Mouse (Mus musculus) retina, embryonic 14.5 days (tissue): ENCODE measurements around the gene Krt27.

ENCODE experiments used
- DNase-seq: peaks from one replicate; pipeline ENCODE4 v3.0.0-alpha.2; 2015; ENCODE audit warnings: low spot score

The Krt27 gene

GRCm38 (mm10) chr11:99329655-99330054 lies 21.2 kb downstream of the Krt27 start:
- DNase-seq, result no peak

DNA sequence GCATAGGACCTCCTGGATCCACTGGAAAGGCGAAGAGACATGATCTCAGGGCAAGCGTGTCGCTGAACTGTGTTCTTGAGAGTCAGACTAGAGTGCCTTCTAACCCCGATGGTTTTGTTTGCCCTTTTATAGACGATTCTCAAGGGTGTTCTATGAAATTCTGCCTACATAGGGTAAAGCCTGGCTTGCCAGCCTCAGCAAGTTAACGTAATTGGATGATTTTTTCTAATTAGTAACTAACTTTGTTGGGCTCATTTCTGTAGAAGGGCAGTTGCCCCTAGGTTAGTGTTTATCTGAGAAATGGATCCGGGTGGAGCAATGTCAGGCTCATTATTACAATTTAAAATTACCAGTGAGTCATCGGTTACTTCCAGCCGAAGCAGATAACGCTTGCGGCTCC lies 28.1 kb downstream of the Krt27 start, which contains the start of gene Krt25:
Gene Krt25, minus strand, starts transcription at position 101 of the 400 bp plus-strand sequence.
- DNase-seq, result no peak

GRCm38 (mm10) chr11:99321094-99321493 lies 29.8 kb downstream of the Krt27 start:
- no peak for DNase-seq

DNA sequence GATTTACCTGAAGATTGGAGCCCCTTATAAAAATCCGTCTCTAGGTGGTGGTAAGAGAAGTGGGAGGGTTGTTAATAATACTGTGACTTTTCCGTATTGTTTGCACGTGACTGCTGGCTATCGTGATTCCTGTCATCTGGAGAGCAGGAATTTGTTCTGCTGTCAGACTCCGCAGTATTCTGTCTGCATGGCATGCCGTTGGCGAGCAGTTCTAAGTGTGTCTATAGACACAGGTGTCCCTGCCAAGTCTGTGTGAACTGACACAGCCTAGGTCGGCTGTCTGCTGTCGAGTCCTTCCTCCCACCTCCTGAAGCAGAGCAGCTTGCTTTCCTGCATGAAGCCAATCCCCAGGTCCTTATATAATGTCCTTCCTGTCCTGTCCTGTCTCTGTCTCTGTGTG lies 31.8 kb downstream of the Krt27 start:
- no peak for DNase-seq

DNA sequence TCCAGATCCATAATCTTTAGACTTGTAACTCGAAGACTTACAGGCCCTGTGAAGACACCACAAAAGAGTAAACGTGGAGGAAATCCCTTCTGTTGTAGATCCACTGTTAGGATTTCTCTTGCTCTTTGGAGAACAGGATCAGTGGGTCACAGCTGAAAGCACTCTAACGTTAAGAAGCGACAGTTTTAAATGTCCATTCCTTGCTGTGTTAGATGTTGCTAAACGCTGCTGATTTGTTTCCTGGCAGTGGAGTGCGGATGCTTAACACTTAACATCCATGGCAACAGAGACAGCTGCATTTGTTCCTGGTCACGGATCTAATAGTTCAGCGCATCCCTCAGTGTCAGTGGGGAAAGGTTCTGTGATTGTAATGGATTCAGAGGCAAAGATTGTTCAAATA lies 34.4 kb downstream of the Krt27 start:
- DNase-seq, result no peak

GRCm38 (mm10) chr11:99314594-99314993 lies 36.3 kb downstream of the Krt27 start:
- no peak for DNase-seq

DNA sequence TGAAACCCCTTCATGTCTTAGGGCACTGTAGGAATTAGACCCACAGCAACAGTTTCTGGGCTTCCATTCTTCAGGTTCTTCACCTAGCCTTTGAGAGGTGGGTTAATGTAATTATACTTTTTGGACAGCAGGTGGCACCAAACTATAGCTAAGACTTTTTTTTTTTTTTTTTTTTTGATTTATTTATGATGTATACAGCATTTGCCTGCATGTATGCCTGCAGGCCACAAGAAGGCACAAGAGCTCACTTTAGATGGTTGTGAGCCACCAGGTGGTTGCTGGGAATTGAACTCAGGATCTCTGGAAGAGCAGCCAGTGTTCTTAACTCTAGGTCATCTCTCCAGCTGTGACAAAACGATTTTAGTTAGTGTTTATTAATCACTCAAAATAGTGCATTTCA lies 40.0 kb downstream of the Krt27 start:
- peak; percentile 77 for DNase-seq

DNA sequence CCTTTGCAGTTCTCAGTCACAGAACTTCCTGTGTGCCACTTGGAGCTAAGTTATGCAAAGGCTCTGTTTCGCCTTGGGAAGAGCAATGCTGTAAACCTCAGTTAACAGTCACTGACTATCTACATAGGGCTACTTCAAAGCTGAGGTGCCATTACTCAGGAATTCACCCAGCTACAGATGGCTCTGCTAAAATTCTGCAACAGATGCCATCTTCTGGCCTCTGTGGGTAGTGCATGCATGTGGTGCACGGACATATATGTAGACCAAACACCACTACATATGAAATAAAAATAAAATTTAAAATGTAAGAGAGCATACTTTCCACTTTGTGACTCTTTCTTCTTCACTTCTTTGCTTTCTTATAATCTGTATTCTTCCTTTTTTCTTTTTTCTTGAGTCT lies 43.3 kb downstream of the Krt27 start:
- DNase-seq, result peak; percentile 76
